Mouse (Mus musculus): ENCODE data around the gene Hist1h2bg. TPM values are rescaled to one million over a fixed set of nuclear protein-coding genes. Genes with fewer than 3 reads are reported as not detected.
A peak's percentile ranks its signal among the peaks of the same experiment; 100 is the strongest.

The Hist1h2bg gene
- total RNA-seq, 2 experiments from 2014 or later: 102 to 113 TPM

DNA sequence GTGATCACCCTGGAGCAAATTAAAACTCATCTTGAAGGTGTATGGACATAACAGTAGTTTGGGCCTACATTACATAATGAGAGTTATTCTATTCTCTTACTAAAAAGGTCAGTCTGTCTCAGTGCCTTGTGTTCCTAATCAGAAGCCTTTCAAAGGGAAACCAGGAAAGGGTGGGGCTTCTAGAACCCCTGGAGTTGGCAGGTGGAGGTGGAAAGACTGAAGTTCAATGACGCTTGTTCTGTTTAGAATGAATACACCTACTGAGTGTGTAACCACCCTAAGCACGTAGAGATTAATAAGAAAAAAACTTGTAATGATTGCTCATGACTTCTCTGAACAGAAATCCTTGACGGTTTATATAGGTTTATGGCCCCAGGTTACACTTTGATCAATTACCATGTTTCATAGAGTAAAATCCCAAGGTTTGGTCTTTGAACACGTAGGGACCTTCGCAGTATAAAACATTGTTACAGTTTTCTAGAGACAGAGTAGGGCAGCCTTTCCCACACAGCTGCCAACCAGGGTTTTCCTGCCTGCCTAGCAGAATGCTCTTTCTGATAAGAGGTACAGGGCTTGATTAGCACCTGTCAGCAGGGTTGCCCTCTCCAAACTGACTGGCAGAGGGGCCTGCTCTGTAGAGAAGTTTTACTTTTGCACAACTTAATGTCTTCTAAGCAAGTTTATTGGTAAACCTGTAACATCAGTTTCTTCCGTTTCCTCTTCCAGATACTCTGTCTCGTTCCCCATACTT is 24.6 kb downstream of the Hist1h2bg start:
- intact Hi-C loops (cut with DNase I; ENCODE audit: low total_unique reads): loop anchor here (10.0 kb wide), 1 partner anchor 171 kb away; the partner anchor contains the start of gene Abt1
- DNase-seq: no peak

DNA sequence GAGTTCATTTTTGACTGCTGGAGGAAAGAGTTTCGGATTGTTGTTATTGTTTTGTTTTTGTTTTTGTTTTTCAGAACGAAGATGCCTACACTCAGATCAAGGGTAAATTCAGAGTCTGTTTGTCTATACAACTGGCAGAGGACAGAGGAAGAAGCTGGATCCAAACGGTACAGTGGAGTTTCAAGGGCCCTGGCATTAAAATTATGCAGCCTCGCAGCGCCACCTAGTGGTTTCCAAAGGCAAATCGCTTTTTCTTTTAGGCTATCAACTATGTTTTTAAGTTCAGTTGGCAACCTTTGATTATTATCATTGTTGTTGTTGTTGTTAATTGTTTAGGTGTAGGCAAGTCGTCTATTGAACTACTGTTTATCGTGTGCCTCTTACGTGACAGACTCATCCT is 26.8 kb downstream of the Hist1h2bg start:
- intact Hi-C loops (cut with DNase I; ENCODE audit: low total_unique reads): loop anchor here (10.0 kb wide), 1 partner anchor 173 kb away; the partner anchor contains the start of gene Abt1
- DNase-seq: peak; percentile 68

DNA sequence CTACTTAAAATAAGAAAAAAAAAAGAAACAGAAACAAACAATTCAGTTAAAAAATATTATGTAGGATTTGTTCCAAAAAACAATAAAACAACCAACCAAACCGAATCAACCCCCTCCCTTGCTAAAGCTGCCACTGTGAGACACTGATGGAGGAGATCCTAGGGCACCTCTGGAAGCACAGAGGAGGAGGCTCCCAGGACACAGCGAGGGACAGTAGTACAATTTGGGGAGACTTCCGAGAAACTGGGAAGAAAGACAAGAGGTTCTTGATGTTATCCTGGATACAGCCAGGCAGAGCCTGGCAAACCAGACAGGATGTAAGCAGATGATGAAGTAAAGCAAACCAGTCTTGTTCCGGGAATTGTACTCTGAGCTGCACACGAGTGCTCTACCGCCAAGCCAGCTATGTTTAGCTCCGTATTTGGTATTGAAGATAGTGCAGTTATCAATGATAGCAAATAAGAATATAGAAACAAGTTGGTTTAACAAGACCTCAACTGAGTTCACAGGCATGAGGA is 32.0 kb downstream of the Hist1h2bg start:
- DNase-seq: no peak
- intact Hi-C loops (cut with DNase I; ENCODE audit: low total_unique reads): no loop called here

DNA sequence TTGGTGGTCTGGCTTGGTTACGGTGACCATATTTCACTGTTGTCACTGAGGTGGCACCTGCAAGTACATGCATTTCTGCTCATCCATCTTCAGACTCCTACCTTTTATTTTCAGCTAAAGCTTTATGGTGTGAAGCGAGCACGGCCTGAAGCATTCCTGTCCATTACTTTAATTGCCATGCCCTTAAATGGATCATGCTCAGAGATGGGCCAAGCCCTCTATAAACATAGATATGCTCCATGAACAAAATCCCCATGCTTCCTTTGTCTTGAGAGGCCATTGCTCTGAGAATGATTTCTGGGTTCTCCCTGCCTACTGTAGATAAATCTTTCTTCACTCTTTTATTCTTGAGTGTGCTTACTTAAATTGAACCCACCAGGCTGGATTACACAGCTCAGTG is 33.3 kb downstream of the Hist1h2bg start:
- intact Hi-C loops (cut with DNase I; ENCODE audit: low total_unique reads): no loop called here
- DNase-seq: no peak

DNA sequence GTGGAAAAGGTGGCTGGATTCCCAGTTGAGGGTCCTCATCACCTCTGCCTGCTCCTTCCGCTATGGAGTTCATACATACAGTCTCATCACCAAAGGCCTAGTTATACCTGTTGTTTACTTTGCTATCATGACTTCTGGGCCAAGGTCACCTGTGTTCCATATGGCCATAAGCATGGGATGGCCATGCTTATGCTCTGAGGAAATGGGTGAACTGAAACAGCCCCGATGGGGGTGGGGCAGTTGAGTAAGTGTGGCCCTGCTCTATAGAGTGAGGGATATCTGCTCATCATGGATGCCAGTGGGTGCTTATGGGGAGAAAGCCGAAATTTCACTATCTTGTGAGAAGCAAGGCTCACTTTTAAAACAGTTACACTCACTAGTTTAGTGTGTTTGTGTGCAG is 33.9 kb downstream of the Hist1h2bg start:
- intact Hi-C loops (cut with DNase I; ENCODE audit: low total_unique reads): no loop called here
- no peak for DNase-seq

DNA sequence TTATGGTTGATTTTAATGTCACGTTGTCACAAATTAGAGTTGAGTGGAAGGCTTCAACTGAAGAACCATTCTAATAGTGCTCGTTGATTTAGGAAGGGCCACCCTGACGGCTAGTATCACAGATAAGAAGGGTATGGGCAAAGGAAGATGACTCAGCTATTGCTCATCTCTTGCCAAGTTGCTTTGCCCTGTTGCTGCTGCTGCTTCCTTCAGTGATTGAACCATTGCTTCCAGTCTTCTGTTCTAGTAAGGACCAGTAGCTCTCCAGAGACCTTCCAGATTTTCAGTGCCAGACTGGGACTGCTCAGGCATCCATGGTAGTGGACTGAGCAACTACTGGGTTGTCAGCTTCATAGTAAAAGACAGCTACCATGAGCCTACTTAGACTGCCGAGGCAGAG is 38.0 kb downstream of the Hist1h2bg start:
- no peak for DNase-seq
- intact Hi-C loops (cut with DNase I; ENCODE audit: low total_unique reads): no loop called here

DNA sequence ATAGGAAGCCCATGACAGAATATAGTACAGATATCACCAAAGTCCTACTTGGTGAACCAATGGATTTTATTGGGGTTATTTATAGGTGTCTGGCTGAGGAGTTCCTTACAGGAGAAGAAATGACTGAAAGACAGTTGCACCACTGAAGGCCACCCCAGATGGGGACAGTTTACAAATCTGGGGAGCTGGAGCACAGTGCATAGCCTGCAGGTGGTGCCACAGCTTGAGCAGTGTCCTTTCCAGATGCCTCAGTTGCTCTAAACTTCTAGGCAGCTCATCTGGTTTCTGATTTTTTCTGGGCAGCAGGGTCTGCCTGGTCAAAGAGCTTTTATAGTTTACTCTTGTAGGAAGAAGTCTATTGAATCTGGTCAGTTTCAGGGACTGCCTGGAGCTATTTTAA is 38.6 kb downstream of the Hist1h2bg start:
- intact Hi-C loops (cut with DNase I; ENCODE audit: low total_unique reads): no loop called here
- DNase-seq: no peak

DNA sequence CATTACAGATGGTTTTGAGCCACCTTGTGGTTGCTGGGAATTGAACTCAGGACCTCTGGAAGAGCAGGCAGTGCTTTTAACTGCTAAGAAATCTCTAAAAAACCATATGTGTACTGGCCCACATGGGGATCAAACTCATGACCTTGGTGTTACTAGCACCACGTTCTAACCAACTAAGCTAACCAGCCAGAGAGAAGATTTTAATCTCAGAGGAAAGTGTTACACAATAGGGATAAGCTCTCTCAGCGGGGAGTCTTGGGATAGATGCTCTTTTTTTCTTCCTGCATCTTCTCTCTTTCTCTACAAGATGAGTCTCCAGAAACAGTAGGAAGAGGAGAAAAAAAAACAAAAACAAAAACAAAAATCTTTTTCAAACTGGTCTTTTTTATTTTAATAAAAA is 39.2 kb downstream of the Hist1h2bg start:
- no peak for DNase-seq
- intact Hi-C loops (cut with DNase I; ENCODE audit: low total_unique reads): no loop called here

DNA sequence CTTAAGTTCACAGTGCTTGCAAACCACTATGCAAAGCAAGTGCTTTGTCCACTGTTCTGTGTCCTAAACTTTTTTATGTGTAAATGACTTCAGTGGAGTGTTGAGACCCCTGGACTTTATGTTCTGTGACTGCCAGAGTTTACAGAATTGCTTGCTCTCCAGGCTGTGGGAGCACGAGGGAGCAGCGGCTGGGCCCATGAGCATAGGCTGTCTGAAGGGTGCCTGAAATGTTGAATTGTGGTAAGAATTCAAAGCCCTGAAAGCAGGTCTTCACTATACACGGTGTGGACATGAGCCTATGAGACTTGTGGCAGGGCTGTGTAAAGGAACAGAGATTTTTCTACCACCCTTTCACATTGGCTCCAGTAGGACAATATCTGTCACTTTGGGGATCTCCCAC is 40.4 kb downstream of the Hist1h2bg start:
- intact Hi-C loops (cut with DNase I; ENCODE audit: low total_unique reads): no loop called here

DNA sequence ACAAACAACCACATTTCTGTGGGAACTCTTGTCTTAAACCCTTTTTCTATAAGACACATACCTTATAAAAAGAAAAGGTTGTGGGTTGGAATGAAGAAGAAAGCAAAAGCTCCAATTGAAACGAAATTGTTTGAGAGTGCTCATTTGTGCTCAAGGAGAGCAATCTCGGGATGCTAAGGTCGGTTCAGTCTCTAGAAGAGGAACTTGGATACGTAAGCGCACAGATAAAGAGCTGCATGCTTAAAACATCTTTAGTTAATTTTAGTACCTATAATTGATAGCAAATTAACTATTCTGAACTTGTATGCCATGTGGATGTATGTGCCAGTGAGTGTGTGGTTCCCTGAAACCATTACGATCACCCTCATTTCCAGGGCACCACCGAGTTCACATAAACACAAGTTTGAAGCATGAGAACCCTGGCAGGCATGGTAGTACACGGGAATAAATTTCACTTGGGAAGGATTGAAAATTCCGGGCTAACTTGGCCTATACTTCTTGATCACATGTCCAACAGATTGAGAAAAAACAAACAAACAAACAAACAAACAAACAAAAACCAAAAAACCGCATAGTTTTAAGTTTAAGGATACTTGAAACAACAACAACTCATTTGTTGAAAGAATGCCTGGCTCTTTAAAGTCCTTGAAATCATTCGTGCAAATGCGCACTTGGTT is 49.0 kb downstream of the Hist1h2bg start:
- no peak for DNase-seq
- intact Hi-C loops (cut with DNase I; ENCODE audit: low total_unique reads): loop anchor here (10.0 kb wide), 1 partner anchor 75 kb away; the partner anchor contains the start of genes Hist1h1t and Hist1h4c

More for the DNA sequence above, 40.4 kb downstream of the Hist1h2bg start:
- DNase-seq: no peak

DNA sequence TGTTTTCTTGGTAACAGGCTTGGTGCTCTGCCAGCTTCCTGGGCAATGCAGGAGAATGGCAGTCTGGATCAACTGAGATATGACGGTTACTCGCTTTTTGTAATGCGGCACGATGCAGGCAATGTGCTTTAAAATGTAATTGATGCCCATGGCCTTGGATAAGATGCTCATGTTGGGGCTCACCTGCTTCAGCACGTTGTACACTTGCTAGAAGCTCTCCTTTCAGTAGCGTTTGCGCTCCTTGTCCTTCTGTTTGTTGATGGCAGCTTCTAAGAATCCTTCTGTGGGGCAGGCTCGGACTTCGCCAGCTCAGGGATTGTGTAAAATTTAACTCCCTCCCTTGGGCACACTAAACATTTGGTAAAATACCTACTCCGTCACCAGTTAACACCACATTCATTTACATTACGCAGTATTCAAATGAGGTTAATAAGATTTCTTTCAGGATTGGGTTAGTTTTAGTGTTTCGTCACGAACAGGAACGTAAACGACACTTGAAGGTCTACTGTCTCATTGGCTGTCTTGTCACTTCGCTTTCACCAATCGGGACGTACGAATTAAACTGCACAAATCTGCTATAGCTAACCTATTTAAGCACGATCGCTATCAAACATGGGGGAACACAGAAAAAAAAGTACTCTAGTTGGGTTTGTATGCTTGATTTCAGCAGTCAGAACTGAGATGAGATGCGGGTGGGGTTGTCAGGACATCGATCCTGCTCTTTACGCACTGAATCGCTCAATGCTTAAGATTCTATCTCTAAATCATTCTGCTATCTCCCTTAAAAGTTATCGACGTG is 49.7 kb downstream of the Hist1h2bg start, which contains the start of gene Hist1h2be:
Hist1h2be (minus strand) TSS at position 392 of the 799 bp plus-strand sequence.
- peak; percentile 49 for DNase-seq
- intact Hi-C loops (cut with DNase I; ENCODE audit: low total_unique reads): loop anchor here (10.0 kb wide), 1 partner anchor 74 kb away; the partner anchor contains the start of genes Hist1h1t and Hist1h4c

Small RNA genes within 50 kb of the gene (microRNA-seq; reads per million reads assigned to microRNA genes)
- gene Gm44297 (0 reads per million in 2 experiments), gene Gm44359 (0 reads per million in 2 experiments), gene Gm44394 (0 reads per million in 2 experiments)

Other genes with a start within 250 kb of the Hist1h2bg start
- gene Zfp322a, start 202.2 kb upstream of the Hist1h2bg start, total RNA-seq (2021): 10 to 100 TPM; 11.5 TPM
- gene Abt1, start 147.5 kb upstream of the Hist1h2bg start, total RNA-seq (2021): 1 to 10 TPM; 4.5 to 4.7 TPM
- not detected for gene Btn1a1, start 105.5 kb upstream of the Hist1h2bg start, total RNA-seq (2021)
- gene Btn2a2, start 82.5 kb upstream of the Hist1h2bg start, total RNA-seq (2021): not detected
- gene Hist1h4h, start 40.3 kb upstream of the Hist1h2bg start, total RNA-seq (2021): 100 to 1,000 TPM; 281 to 294 TPM
- gene Hist1h2af, start 37.5 kb upstream of the Hist1h2bg start, total RNA-seq (2021): 10 to 100 TPM; 61.2 to 77.1 TPM
- 10 to 100 TPM; 19.9 to 21.2 TPM for gene Hist1h3g, start 36.0 kb upstream of the Hist1h2bg start, total RNA-seq (2021)
- gene Hist1h2bh, start 28.0 kb upstream of the Hist1h2bg start, total RNA-seq (2021): 1 to 10 TPM; 5.5 to 5.7 TPM
- gene Hist1h3f, start 27.3 kb upstream of the Hist1h2bg start, total RNA-seq (2021): 10 to 100 TPM; 24.2 to 25.2 TPM
- gene Hist1h4f, start 19.7 kb upstream of the Hist1h2bg start, total RNA-seq (2021): 100 to 1,000 TPM; 118 to 120 TPM
- gene Hist1h1d, start 18.1 kb upstream of the Hist1h2bg start, total RNA-seq (2021): 1 to 10 TPM; 8.2 to 9.3 TPM
- 10 to 100 TPM; 54.8 to 55.8 TPM for gene Hist1h3e, start 9.0 kb upstream of the Hist1h2bg start, total RNA-seq (2021)
- gene Hist1h2ae, start 176 bp upstream of the Hist1h2bg start, total RNA-seq (2021): 10 to 100 TPM; 15.2 to 16.6 TPM
- 10 to 100 TPM; 47.0 to 49.6 TPM for gene Hist1h2bf, start 2.8 kb downstream of the Hist1h2bg start, total RNA-seq (2021)
- 10 to 100 TPM; 13.9 to 14.8 TPM for gene Hist1h2ad, start 3.0 kb downstream of the Hist1h2bg start, total RNA-seq (2021)
- gene Hist1h3d, start 4.4 kb downstream of the Hist1h2bg start, total RNA-seq (2021): 10 to 100 TPM; 13.5 to 15.2 TPM
- gene Hist1h4d, start 10.2 kb downstream of the Hist1h2bg start, total RNA-seq (2021): 10 to 100 TPM; 88.4 to 95.8 TPM
- 10 to 100 TPM; 25.3 to 25.8 TPM for gene Hist1h2be, start 49.7 kb downstream of the Hist1h2bg start, total RNA-seq (2021)
- gene Hist1h1e, start 51.2 kb downstream of the Hist1h2bg start, total RNA-seq (2021): 100 to 1,000 TPM in 1 of 2 experiments, 10 to 100 TPM in 1; 91.2 to 121 TPM
- 1 to 10 TPM; 3.1 to 3.7 TPM for gene Hist1h2ac, start 112.6 kb downstream of the Hist1h2bg start, total RNA-seq (2021)
- 10 to 100 TPM; 75.5 to 80.0 TPM for gene Hist1h2bc, start 112.8 kb downstream of the Hist1h2bg start, total RNA-seq (2021)
- not detected for gene Hist1h1t, start 124.4 kb downstream of the Hist1h2bg start, total RNA-seq (2021)
- 10 to 100 TPM; 94.2 to 99.8 TPM for gene Hist1h4c, start 127.1 kb downstream of the Hist1h2bg start, total RNA-seq (2021)
- gene Hfe, start 139.5 kb downstream of the Hist1h2bg start, total RNA-seq (2021): 10 to 100 TPM; 15.3 to 17.6 TPM
- gene Hist1h1c, start 167.4 kb downstream of the Hist1h2bg start, total RNA-seq (2021): 100 to 1,000 TPM; 258 to 269 TPM
- 10 to 100 TPM; 31.6 to 33.2 TPM for gene Hist1h3c, start 174.2 kb downstream of the Hist1h2bg start, total RNA-seq (2021)
- gene Hist1h2bb, start 175.3 kb downstream of the Hist1h2bg start, total RNA-seq (2021): 10 to 100 TPM; 42.8 to 44.6 TPM
- gene Hist1h2ab, start 179.7 kb downstream of the Hist1h2bg start, total RNA-seq (2021): 10 to 100 TPM; 67.6 to 81.2 TPM
- 10 to 100 TPM; 86.8 to 91.4 TPM for gene Hist1h3b, start 180.9 kb downstream of the Hist1h2bg start, total RNA-seq (2021)
- gene Hist1h4b, start 185.6 kb downstream of the Hist1h2bg start, total RNA-seq (2021): 10 to 100 TPM; 56.8 to 62.2 TPM
- 10 to 100 TPM; 55.4 to 68.5 TPM for gene Hist1h4a, start 189.8 kb downstream of the Hist1h2bg start, total RNA-seq (2021)
- gene Hist1h3a, start 191.0 kb downstream of the Hist1h2bg start, total RNA-seq (2021): 10 to 100 TPM; 70.9 to 73.7 TPM
- gene Hist1h1a, start 192.3 kb downstream of the Hist1h2bg start, total RNA-seq (2021): 10 to 100 TPM; 45.7 to 47.5 TPM
- gene Trim38, start 198.5 kb downstream of the Hist1h2bg start, total RNA-seq (2021): not detected
- not detected for gene Slc17a2, start 235.6 kb downstream of the Hist1h2bg start, total RNA-seq (2021)

All from gastrocnemius, postnatal 14 days (tissue).